Comparison of ENCODE assay signal across 8 mouse cellular contexts in the genomic region with DNA sequence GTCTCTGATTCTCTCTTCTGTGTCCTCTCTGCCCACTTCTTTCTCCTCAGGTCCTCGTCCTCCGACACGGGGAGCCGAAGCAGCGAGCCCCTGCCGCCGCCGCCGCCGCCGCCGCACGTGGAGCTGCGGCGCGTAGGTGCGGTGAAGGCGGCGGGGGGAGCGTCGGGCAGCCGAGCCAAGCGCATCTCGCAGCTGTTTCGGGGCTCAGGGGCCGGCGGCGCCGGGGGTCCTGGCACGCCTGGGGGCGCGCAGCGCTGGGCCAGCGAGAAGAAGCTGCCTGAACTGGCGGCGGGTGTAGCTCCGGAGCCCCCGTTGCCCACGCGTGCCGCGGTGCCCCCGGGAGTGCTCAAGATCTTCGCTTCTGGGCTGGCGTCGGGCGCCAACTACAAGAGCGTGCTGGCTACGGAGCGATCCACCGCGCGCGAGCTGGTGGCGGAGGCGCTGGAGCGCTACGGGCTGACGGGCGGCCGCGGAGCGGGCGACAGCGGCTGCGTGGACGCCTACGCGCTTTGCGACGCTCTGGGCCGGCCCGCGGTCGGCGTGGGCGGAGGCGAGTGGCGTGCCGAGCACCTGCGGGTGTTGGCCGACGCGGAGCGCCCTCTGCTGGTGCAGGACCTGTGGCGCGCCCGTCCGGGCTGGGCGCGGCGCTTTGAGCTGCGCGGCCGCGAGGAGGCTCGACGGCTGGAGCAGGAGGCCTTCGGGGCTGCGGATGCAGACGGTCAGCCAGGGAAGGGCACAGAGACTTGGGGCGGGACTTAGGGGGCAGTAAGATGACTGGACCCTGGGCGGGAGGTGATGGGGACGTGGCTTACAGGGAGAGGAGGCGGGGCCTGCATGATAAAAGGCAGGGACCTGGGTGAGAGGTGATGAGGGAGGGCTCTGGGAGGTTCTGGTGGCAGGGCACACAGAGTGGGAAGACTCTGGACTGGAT. TPM values are rescaled to one million over a fixed set of nuclear protein-coding genes. Genes with fewer than 3 reads are reported as not detected.
A peak's percentile ranks its signal among the peaks of the same experiment; 100 is the strongest.
DNase-seq lines count a peak whose midpoint lies in the region; ATAC-seq and TF ChIP-seq lines count a peak whose summit lies in the region.

No protein-coding gene starts in this region.

- no peak overlapping the region for H3K27ac ChIP-seq in MEL (ENCODE audit: control insufficient read depth, low read depth, low read length)
- peak overlapping the region; percentile 88 for H3K27ac ChIP-seq in hindbrain, embryonic 10.5 days
- H3K27ac ChIP-seq in lung, embryonic 16.5 days (ENCODE audit: low read length) = peak overlapping the region; percentile 67

- peak; percentile 58 to 93 (median 89) for TF ChIP-seq CTCF in MEL (IDR thresholded peaks at IDR 0.05 in 2 of 3, conservative IDR thresholded peaks at IDR 0.05 in 1 of 3; ENCODE audit: control insufficient read depth in 1 of 3, insufficient read depth in 1 of 3, low read depth in 2 of 3, low read length in 3 of 3, poor library complexity in 1 of 3, severe bottlenecking in 1 of 3)

- H3K4me2 ChIP-seq in lung, embryonic 16.5 days (ENCODE audit: low read depth, low read length) = peak overlapping the region; percentile 98

- H3K4me3 ChIP-seq in MEL (ENCODE audit: control insufficient read depth in 1 of 2, insufficient read depth in 1 of 2, low read depth in 2 of 2, low read length in 2 of 2) = peak overlapping the region; percentile 59 to 60
- peak overlapping the region; percentile 63 for H3K4me3 ChIP-seq in hindbrain, embryonic 10.5 days
- peak overlapping the region; percentile 63 for H3K4me3 ChIP-seq in lung, embryonic 16.5 days (ENCODE audit: low read length)

- peak; percentile 89 for DNase-seq in MEL (ENCODE audit: low read depth, low spot score)
- DNase-seq in cerebellum, adult 9-10 months = peak; percentile 89
- peak; percentile 90 for DNase-seq in forelimb bud, embryonic 11.5 days (ENCODE audit: low read depth, low spot score)
- peak; percentile 88 for DNase-seq in hindbrain, embryonic 10.5 days (ENCODE audit: low spot score)
- peak; percentile 81 for DNase-seq in layer of hippocampus, adult 9-11 months
- DNase-seq in ovary, adult 18-20 months (ENCODE audit: low spot score) = peak; percentile 76
- DNase-seq in thymus, adult 18-20 months = peak; percentile 65 to 71

- H3K9me3 ChIP-seq in MEL (replicated peaks; ENCODE audit: insufficient read depth, low read length) = no peaks in the 10 kb centered on the region
- H3K9me3 ChIP-seq in hindbrain, embryonic 10.5 days = no peaks in the 10 kb centered on the region
- no peaks in the 10 kb centered on the region for H3K9me3 ChIP-seq in lung, embryonic 16.5 days (ENCODE audit: control insufficient read depth, low read length)

- no peaks in the 10 kb centered on the region for H3K27me3 ChIP-seq in MEL (ENCODE audit: control insufficient read depth in 1 of 2, insufficient read depth in 2 of 2, low read length in 2 of 2)
- H3K27me3 ChIP-seq in hindbrain, embryonic 10.5 days (ENCODE audit: insufficient read depth, poor library complexity, severe bottlenecking) = peaks cover 86% of the 10 kb centered on the region
- peaks cover 9% of the 10 kb centered on the region; the same call in 1 of the 2 replicates for H3K27me3 ChIP-seq in lung, embryonic 16.5 days (ENCODE audit: control insufficient read depth, insufficient read depth, low read depth, low read length)

- TF ChIP-seq EP300 in MEL (IDR thresholded peaks at IDR 0.05; ENCODE audit: low read depth in 1 of 2, low read length in 2 of 2) = no peak

- peak overlapping the region; percentile 88 for H3K9ac ChIP-seq in MEL (ENCODE audit: control insufficient read depth, low read depth, low read length, poor library complexity, severe bottlenecking)
- peak overlapping the region; percentile 80 for H3K9ac ChIP-seq in lung, embryonic 16.5 days (ENCODE audit: low read length)

- TF ChIP-seq POLR2A in MEL (IDR thresholded peaks at IDR 0.05; ENCODE audit: control insufficient read depth in 1 of 2, insufficient read depth in 1 of 2, low read depth in 1 of 2, low read length in 2 of 2, poor library complexity in 1 of 2) = peak; percentile 62 to 65; a peak in 3 of 4 replicates

- WGBS in hindbrain, embryonic 10.5 days = 2% methylated on average over 105 of the region's 105 CpGs
- 1% methylated on average over 90 of the region's 105 CpGs for WGBS in lung, embryonic 16.5 days

- no peaks in the 10 kb centered on the region for H3K36me3 ChIP-seq in MEL (ENCODE audit: control insufficient read depth in 1 of 2, insufficient read depth in 2 of 2, low read length in 2 of 2)
- no peaks in the 10 kb centered on the region for H3K36me3 ChIP-seq in hindbrain, embryonic 10.5 days
- no peaks in the 10 kb centered on the region for H3K36me3 ChIP-seq in lung, embryonic 16.5 days (ENCODE audit: control insufficient read depth, insufficient read depth, low read length)

- TF ChIP-seq RAD21 in MEL (IDR thresholded peaks at IDR 0.05; ENCODE audit: low read depth, low read length) = peak; percentile 58

- H3K4me1 ChIP-seq in MEL (ENCODE audit: control insufficient read depth in 1 of 2, insufficient read depth in 2 of 2, low read length in 2 of 2) = peaks cover 0 to 13% of the 10 kb centered on the region in 2 experiments; a peak in 1 of 4 replicates
- H3K4me1 ChIP-seq in hindbrain, embryonic 10.5 days (replicated peaks) = peaks cover 18% of the 10 kb centered on the region
- peaks cover 13% of the 10 kb centered on the region for H3K4me1 ChIP-seq in lung, embryonic 16.5 days (replicated peaks; ENCODE audit: control insufficient read depth, insufficient read depth, low read length)

- ATAC-seq in lung, embryonic 16.5 days (ENCODE audit: low read depth) = peak; percentile 81

- H3K79me2 ChIP-seq in MEL (ENCODE audit: control insufficient read depth, insufficient read depth, low read length, poor library complexity) = peaks cover 2% of the 10 kb centered on the region; the same call in 1 of the 2 replicates

TF ChIP-seq in MEL, 35 proteins besides CTCF, POLR2A, EP300 and RAD21 (continues in another document):
- TF ChIP-seq TAL1 (IDR thresholded peaks at IDR 0.05; ENCODE audit: low read length) (no peak), MYB (IDR thresholded peaks at IDR 0.05; ENCODE audit: low read depth, low read length) (no peak), GABPA (IDR thresholded peaks at IDR 0.05; ENCODE audit: low read depth, low read length) (no peak), JUND (IDR thresholded peaks at IDR 0.05; ENCODE audit: low read depth, low read length) (no peak), HCFC1 (IDR thresholded peaks at IDR 0.05; ENCODE audit: low read depth, low read length) (peak; percentile 57), GATA1 (IDR thresholded peaks at IDR 0.05; ENCODE audit: low read depth, low read length) (no peak), ETS1 (IDR thresholded peaks at IDR 0.05; ENCODE audit: low read depth, low read length) (peak; percentile 35; the same call in 1 of the 2 replicates), USF2 (IDR thresholded peaks at IDR 0.05; ENCODE audit: borderline replicate concordance in 1 of 2, insufficient read depth in 1 of 2, low read depth in 1 of 2, low read length in 2 of 2) (no peak), MAFK (IDR thresholded peaks at IDR 0.05; ENCODE audit: borderline replicate concordance, low read depth, low read length) (no peak), NELFE (IDR thresholded peaks at IDR 0.05; ENCODE audit: low read depth, low read length) (peak; percentile 57), MEF2A (IDR thresholded peaks at IDR 0.05; ENCODE audit: extremely low read depth, insufficient replicate concordance, low read depth, low read length, poor library complexity, severe bottlenecking) (no peak), CHD1 (IDR thresholded peaks at IDR 0.05; ENCODE audit: low read depth, low read length) (no peak), MAZ (IDR thresholded peaks at IDR 0.05; ENCODE audit: low read depth, low read length) (peak; percentile 75; the same call in 1 of the 2 replicates), ZKSCAN1 (IDR thresholded peaks at IDR 0.05; ENCODE audit: low read depth, low read length) (no peak), RCOR1 (IDR thresholded peaks at IDR 0.05; ENCODE audit: low read depth, low read length) (no peak), USF1 (IDR thresholded peaks at IDR 0.05; ENCODE audit: low read depth, low read length) (no peak)

RNA-seq across cellular contexts. Expression of a gene that starts 1.3 kb away (rescaled TPM):
- 1.1 TPM in 2 replicates for total RNA-seq in MEL (2012; rRNA removed)
- under 1 TPM in 1 of 2 experiments, not detected in 1; 0.65 TPM for polyA plus RNA-seq in MEL (2012; ENCODE audit: insufficient read depth in 1 of 2, insufficient read length in 2 of 2, low read depth in 1 of 2, low replicate concordance in 2 of 2, missing spikeins in 1 of 2)
- polyA plus RNA-seq in hindbrain, embryonic 10.5 days (2016; fragmentation: Nextera tagmentation; extraction: Ambion mirVana) = 6.4 and 9.3 TPM in 2 replicates
- polyA plus RNA-seq in lung, embryonic 16.5 days (2015; fragmentation: Nextera tagmentation; extraction: Ambion mirVana) = 16.1 and 16.4 TPM in 2 replicates

RNA-seq across cellular contexts. Expression of a gene that starts 7.0 kb away (rescaled TPM):
- total RNA-seq in MEL (2012; rRNA removed) = not detected in 2 replicates
- polyA plus RNA-seq in MEL (2012; ENCODE audit: insufficient read depth in 1 of 2, insufficient read length in 2 of 2, low read depth in 1 of 2, low replicate concordance in 2 of 2, missing spikeins in 1 of 2) = under 1 TPM in 1 of 2 experiments, not detected in 1; 0.04 TPM
- polyA plus RNA-seq in hindbrain, embryonic 10.5 days (2016; fragmentation: Nextera tagmentation; extraction: Ambion mirVana) = 0.19 TPM in 1 of 2 replicates, not detected in the other
- 0.16 and 0.21 TPM in 2 replicates for polyA plus RNA-seq in lung, embryonic 16.5 days (2015; fragmentation: Nextera tagmentation; extraction: Ambion mirVana)

RNA-seq across cellular contexts. Expression of a gene that starts 11.1 kb away (rescaled TPM):
- not detected in 2 replicates for total RNA-seq in MEL (2012; rRNA removed)
- polyA plus RNA-seq in MEL (2012; ENCODE audit: insufficient read depth in 1 of 2, insufficient read length in 2 of 2, low read depth in 1 of 2, low replicate concordance in 2 of 2, missing spikeins in 1 of 2) = not detected
- polyA plus RNA-seq in hindbrain, embryonic 10.5 days (2016; fragmentation: Nextera tagmentation; extraction: Ambion mirVana) = 2.6 and 2.9 TPM in 2 replicates
- polyA plus RNA-seq in lung, embryonic 16.5 days (2015; fragmentation: Nextera tagmentation; extraction: Ambion mirVana) = 10.6 and 11.5 TPM in 2 replicates

RNA-seq across cellular contexts. Expression of a gene that starts 11.5 kb away (rescaled TPM):
- total RNA-seq in MEL (2012; rRNA removed) = 0.07 TPM in 1 of 2 replicates, not detected in the other
- polyA plus RNA-seq in MEL (2012; ENCODE audit: insufficient read depth in 1 of 2, insufficient read length in 2 of 2, low read depth in 1 of 2, low replicate concordance in 2 of 2, missing spikeins in 1 of 2) = under 1 TPM in 1 of 2 experiments, not detected in 1; 0.04 TPM
- polyA plus RNA-seq in hindbrain, embryonic 10.5 days (2016; fragmentation: Nextera tagmentation; extraction: Ambion mirVana) = 0.20 TPM in 1 of 2 replicates, not detected in the other
- 0.26 and 0.70 TPM in 2 replicates for polyA plus RNA-seq in lung, embryonic 16.5 days (2015; fragmentation: Nextera tagmentation; extraction: Ambion mirVana)

RNA-seq across cellular contexts. Expression of a gene that starts 13.3 kb away (rescaled TPM):
- not detected in 2 replicates for total RNA-seq in MEL (2012; rRNA removed)
- not detected for polyA plus RNA-seq in MEL (2012; ENCODE audit: insufficient read depth in 1 of 2, insufficient read length in 2 of 2, low read depth in 1 of 2, low replicate concordance in 2 of 2, missing spikeins in 1 of 2)
- not detected in 2 replicates for polyA plus RNA-seq in hindbrain, embryonic 10.5 days (2016; fragmentation: Nextera tagmentation; extraction: Ambion mirVana)
- 0.16 and 0.91 TPM in 2 replicates for polyA plus RNA-seq in lung, embryonic 16.5 days (2015; fragmentation: Nextera tagmentation; extraction: Ambion mirVana)
